Mouse (Mus musculus) spleen, adult 2 months (tissue): ENCODE measurements around the gene Neu3.

ENCODE experiments used
- CTCF ChIP-seq: fragments of 200-500 bp; IDR thresholded peaks from 2 replicates; pipeline ENCODE4 v1.5.1; 2011; ENCODE audit warnings: mild to moderate bottlenecking, inconsistent platforms; ENCODE audit not compliant: insufficient read depth, insufficient read length, insufficient replicate concordance; ENCODE audit errors: extremely low read depth
- POLR2A ChIP-seq: fragments of 200-500 bp; IDR thresholded peaks from 2 replicates; pipeline ENCODE4 v1.6.1; 2011; ENCODE audit warnings: low read depth, low read length, inconsistent platforms

- TF ChIP-seq POLR2A (no peak), CTCF (no peak)
These were observed 5.6 kb upstream of the Neu3 start for GRCm38 (mm10) chr7:99833846-99834222.
